Mouse (Mus musculus) T-cell, adult 2 months (primary cell): ENCODE results near the gene Slc2a1.
A peak's percentile ranks its signal among the peaks of the same experiment; 100 is the strongest.

ENCODE experiments used
- DNase-seq: peaks from one replicate; pipeline ENCODE4 v3.0.0; 2022; ENCODE audit warnings: low spot score

The Slc2a1 gene

GRCm38 (mm10) chr4:119108495-119109408 is at the start of gene Slc2a1:
Gene Slc2a1, plus strand, starts transcription at chr4:119108711.
- DNase-seq, result peak; percentile 87

DNA sequence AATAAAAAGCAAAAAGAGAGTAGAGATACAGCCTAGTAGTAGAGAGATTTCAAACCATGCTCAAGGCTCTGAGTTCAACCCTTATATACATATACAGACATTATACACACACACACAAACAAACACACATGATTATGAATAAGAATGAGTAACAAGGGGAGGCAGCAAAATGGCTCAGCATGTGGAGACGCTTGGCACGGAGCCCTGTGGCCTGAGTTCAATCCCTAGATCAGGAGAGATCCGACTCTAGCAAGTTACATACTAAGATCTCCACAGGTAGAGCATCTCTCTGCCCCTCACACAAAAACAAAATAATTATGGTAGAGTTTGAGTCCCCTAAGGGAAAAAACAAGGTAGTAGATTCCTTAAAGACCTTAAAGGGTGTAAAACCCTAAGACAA is 41.7 kb upstream of the Slc2a1 start:
- DNase-seq, result no peak

- no peak for DNase-seq
These were observed 41.3 kb upstream of the Slc2a1 start for GRCm38 (mm10) chr4:119067204-119067603.

- DNase-seq, result no peak
These were observed 39.6 kb upstream of the Slc2a1 start for GRCm38 (mm10) chr4:119068918-119069317.

DNA sequence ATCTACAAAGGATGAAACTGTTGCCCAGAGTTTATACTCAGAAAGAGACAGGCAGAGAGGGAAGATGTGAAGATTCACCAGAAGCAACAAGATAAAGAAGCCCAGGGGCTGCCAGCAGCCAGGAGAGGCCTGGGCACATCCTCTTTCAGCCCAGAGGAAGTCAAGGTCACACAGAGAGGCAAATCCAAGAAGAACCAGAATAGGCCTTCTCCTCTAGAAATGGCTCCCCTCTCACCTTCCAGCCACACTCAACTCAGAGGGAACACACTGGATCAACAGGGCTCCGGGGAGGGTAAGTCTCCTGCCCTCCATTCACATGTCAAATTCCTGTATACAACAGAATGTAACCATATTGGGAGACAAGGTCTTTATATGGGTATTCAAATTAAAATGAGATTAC is 38.3 kb upstream of the Slc2a1 start:
- DNase-seq, result no peak

DNA sequence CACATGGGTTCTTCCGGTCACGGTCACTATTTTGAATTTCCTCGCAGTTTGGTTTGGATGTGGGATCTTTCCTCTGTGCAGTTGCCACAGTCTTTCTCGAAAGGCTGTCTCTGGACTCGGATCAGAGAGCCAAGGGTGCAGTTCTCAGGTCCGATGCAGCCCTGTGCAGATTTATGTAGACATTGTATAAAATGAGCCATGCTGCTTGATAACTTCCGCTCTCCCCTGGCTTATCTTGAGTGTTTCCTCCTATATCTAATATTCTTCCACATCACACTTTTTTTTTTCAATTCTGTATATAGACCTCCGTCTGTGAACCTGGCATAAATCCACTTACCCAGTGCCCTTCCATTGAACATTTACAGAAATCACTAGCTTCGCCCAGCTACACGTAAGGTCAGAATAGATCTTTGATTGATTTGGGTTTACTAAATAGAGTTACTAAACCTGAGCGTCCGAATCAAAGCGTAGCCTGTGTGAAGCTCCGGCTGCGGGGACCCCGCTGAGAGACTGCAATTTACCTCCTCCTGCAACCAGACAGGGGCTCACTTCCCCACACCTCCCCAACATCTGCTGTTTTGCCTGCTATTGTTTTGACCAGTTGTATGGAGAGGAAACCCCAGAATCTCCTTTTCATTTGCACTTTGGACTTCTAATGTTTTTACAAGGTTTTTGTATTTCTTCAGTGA is 37.4 kb upstream of the Slc2a1 start:
- DNase-seq, result no peak

DNA sequence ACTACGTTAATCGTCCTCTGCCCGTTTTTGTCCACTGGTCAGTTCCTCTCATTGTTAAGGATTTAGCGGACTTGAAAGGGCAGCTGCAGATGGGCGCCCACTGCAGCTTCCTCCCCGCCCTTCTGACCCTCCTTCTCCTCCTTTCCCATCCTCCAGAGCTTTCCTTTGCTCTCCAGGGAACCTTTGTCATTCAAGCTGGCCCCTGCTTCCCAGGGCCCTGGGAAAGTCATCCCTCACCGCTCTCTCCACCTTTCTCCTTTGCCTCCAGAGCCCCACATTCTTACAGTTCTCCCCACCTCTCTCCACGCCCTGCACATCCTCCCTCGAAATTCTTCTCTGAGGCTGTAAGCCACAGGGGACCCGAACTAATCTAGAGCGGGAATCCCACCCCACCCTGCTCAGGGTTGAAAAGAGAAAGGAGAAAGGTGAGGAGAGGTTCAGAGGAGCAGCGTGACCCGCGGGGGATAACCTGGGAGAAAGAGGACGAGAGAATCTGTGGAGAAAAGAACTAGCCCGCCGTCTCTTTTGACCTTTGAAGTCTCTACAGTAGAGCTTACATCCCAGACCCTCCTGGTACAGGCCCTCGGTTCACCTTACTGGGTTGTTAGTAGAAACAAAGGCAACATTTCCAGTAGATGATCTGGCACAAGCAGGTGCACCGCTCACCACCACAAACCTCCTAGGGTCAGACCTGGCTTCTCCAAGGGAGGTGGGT is 36.7 kb upstream of the Slc2a1 start:
- no peak for DNase-seq

- no peak for DNase-seq
These were observed 36.1 kb upstream of the Slc2a1 start for GRCm38 (mm10) chr4:119072363-119072940.

DNA sequence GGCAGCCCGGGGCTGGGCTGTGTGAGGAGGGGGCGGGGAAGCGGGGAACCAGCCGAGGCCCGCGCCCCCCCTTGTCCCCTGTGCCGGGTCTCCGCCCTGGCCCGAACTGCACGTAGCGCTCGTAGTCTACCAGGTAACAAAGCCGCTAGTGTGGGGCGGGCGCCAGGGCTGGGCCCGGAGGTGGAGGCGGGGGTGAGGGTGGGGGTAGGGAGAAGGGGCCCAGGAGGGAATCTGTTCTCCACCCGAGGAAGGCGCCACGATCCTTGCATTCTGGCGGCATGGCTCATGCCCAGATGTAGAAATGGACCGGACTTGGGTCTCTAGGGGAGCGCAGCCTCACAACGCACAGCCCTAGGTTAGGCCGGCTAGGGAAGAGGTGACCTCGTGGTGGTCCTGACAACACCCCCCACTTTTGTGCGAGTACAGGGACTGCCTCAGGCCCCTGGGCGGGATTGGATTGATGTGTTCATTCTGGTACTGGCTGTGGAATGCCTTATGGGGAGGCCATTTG is 35.5 kb upstream of the Slc2a1 start:
- DNase-seq, result no peak

GRCm38 (mm10) chr4:119073626-119074025 is 34.9 kb upstream of the Slc2a1 start:
- DNase-seq, result no peak

- no peak for DNase-seq
These were observed 33.9 kb upstream of the Slc2a1 start for GRCm38 (mm10) chr4:119074596-119074995.

DNA sequence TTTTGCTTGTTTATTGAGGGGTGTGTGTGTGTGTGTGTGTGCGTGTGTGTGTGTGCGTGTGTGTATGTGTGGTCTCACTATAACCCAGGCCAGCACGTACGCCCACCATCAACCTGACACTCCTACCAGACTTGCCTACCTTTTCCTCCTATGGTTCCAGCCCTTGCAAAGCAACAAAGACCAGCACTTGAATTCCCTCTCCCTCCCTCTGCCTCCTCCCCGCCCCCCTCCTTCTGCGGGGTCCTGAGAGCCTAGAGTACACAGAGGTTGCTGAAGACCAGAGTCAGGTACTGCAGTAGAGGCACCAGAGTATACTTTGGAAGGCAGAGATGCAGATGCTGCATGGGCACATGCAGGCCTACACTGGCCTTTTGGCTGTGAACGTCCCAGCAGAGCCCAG is 33.2 kb upstream of the Slc2a1 start:
- DNase-seq, result no peak

GRCm38 (mm10) chr4:119076336-119076735 is 32.2 kb upstream of the Slc2a1 start:
- DNase-seq, result no peak

DNA sequence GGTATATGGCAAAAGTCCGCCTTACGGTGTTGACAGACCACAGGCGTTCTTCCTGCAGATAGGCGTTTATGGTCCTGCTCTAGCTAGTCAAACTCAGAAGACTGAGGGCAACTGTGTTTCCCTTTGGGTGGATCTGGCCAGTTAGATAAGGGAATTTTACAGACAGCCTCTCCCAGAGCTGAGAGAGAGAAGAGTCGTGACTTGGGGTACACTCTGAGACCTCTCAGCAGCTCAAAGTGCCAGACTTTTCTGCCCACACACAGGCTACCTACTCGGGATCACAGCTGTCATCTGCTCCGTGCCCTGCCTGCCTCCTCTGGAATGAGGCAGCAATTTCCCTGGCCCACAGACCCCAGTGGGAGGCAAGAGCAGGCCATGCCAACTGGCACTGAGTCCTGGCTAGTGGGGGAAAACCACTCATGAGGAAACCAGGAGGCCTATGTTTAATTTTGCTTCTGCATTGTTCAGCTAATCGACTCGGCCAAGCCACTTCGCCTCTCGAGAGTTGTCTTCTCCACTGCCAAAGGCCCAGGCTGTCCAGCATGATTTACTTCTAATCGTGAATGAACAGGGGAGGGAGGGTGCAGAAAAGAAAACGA is 31.3 kb upstream of the Slc2a1 start:
- no peak for DNase-seq

DNA sequence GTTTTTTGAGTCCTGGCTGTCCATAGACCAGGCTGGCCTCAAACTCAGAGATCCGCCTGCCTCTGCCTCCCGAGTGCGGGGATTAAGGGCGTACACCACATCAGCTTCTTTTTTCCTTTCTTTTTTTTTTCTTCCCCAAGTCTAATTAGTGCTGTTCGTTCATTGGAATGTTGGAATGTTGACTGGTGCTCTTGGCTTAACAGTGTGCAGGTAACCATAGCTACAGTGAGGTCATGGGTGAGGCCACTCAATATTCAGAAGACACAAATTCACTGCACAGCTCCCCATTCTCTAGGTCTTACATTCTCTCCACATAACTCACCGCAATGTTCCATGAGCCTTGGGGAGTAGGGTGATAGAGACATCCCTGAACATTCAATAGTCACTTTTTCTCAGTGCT is 28.6 kb upstream of the Slc2a1 start:
- DNase-seq, result no peak

DNA sequence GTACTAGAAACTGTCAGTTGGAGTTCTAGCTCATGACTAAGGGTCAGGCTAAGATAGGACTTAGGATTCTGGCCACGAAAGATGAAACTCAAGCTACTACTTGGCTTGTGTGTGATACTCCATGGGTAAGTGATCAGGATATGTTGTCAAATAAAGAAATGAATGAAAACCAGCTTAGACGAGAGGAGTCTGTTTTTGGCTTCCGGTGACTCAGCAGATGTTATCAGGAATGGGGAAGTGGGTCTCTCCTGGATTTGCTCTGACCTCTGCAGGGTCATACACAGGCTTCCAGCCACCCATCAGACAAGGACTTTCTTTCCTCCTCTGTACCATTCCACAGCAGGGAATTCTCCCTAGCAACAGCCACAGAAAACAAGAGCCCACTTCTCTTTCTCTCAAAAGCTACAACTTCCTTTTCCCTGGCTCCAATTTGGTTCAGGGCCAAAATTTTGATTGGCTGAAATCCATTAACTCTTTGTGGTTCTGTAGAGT is 25.7 kb upstream of the Slc2a1 start:
- no peak for DNase-seq

- no peak for DNase-seq
These were observed 20.1 kb upstream of the Slc2a1 start for GRCm38 (mm10) chr4:119088424-119088823.

DNA sequence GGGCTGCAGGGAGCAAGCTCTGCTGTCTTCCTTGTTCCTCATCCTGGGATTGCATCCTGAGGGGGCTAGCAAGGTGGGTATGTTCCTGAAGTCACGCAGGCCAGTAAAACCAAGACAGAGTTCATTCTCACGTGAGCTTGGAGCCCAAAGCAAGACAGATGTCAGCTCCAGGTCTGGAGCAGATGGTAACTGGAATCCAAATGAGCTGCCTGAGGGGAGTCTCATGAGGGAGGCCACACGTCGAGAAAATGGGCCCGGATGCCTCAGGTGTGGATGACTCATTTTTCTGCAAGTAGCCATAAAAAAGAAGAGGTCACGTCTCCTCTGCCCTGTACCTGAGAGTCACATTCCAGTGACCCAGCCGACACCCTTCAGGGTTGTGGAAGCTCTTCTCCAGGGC is 14.6 kb upstream of the Slc2a1 start:
- no peak for DNase-seq

DNA sequence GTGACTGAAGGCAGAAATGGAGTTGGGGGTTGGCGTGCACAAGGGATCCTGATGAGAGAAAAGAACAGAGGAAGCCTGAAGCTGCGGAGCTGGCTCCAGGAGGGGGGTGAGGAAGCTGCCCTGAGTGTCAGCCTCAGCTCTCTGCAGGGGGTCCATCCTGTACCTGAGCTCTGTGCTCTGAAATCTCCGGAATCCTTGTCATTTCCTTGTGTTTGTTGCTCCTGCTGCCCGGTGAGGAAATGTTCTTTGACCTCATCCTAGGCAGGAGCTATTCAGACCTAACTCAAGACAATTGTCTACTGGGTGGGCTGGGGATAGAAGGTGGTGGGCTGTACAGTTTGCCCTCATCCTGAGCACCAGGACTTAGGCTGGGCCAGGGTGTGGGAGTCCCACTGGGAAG is 13.5 kb upstream of the Slc2a1 start:
- no peak for DNase-seq

GRCm38 (mm10) chr4:119096401-119096800 is 12.1 kb upstream of the Slc2a1 start:
- no peak for DNase-seq

DNA sequence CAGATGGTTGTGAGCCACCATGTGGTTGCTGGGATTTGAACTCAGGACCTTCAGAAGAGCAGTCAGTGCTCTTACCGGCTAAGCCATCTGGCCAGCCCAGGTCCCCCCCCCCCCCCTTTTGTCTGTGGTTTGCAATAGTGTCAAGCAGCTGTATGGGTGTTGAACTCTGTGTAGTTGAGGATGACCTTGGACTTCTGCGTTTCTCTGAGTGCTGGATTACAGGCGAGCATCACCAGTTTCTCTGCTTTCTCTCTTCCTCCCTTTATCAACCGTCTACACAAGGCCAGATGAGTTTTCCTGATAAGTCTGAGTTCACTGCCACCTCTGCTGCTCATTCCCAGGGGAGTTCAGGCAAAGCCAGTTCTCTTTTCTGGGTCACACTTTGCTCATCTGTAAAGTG is 11.1 kb upstream of the Slc2a1 start:
- no peak for DNase-seq
